Mouse (Mus musculus) kidney, postnatal 0 days (tissue): ENCODE results near the gene Dis3l2. TPM values are rescaled to one million over a fixed set of nuclear protein-coding genes. Genes with fewer than 3 reads are reported as not detected.
A peak's percentile ranks its signal among the peaks of the same experiment; 100 is the strongest.

ENCODE experiments used
- ATAC-seq: fragments of 200-750 bp; cut with Nextera tagmentation; replicated peaks from 2 replicates; pipeline ENCODE4 v1.8.0; 2017; ENCODE audit warnings: low read depth, moderate number of reproducible peaks, moderate TSS enrichment, moderate library complexity; ENCODE audit not compliant: low FRiP score
- DNase-seq: peaks from one replicate; pipeline ENCODE4 v3.0.0-alpha.2; 2016; ENCODE audit warnings: low spot score
- H3K27ac ChIP-seq: fragments of 300-500 bp; sonication (generic); 2 replicates; pipeline ENCODE4 v1.5.1; 2014; ENCODE audit warnings: mild to moderate bottlenecking
- H3K27me3 ChIP-seq: fragments of 300-500 bp; sonication (generic); 2 replicates; pipeline ENCODE4 v1.6.1; 2014; ENCODE audit warnings: low read length, mixed read lengths; ENCODE audit not compliant: insufficient read depth
- H3K36me3 ChIP-seq: fragments of 300-500 bp; sonication (generic); 2 replicates; pipeline ENCODE4 v1.6.1; 2014; ENCODE audit warnings: low read length, mixed read lengths; ENCODE audit not compliant: insufficient read depth
- H3K4me1 ChIP-seq: fragments of 300-500 bp; sonication (generic); replicated peaks from 2 replicates; pipeline ENCODE4 v1.6.1; 2014; ENCODE audit warnings: antibody characterized with exemption, low read length, mixed read lengths; ENCODE audit not compliant: insufficient read depth
- H3K4me2 ChIP-seq: fragments of 300-500 bp; sonication (generic); 2 replicates; pipeline ENCODE4 v1.6.1; 2014; ENCODE audit warnings: mild to moderate bottlenecking, low read length, moderate library complexity, mixed read lengths
- H3K4me3 ChIP-seq: fragments of 300-500 bp; sonication (generic); replicated peaks from 2 replicates; pipeline ENCODE4 v1.5.1; 2014; ENCODE audit warnings: low read depth, low read length
- H3K9ac ChIP-seq: fragments of 300-500 bp; sonication (generic); 2 replicates; pipeline ENCODE4 v1.6.1; 2014; ENCODE audit warnings: low read depth, low read length
- H3K9me3 ChIP-seq: fragments of 300-500 bp; sonication (generic); replicated peaks from 2 replicates; pipeline ENCODE4 v1.6.1; 2016; ENCODE audit warnings: low read length, inconsistent platforms, mixed read lengths
- CTCF ChIP-seq: IDR thresholded peaks from 2 replicates; pipeline ENCODE4 v1.5.1; 2016; ENCODE audit warnings: antibody characterized with exemption, low read depth, mild to moderate bottlenecking, moderate library complexity
- WGBS: fragments of 180-500 bp; shearing (Covaris S2); extraction: QIAGEN DNeasy Blood & Tissue Kit; methylation state at CpG from one replicate; pipeline ENCODE4 v1.1.7; 2014; 5-methylcytosine and 5-hydroxymethylcytosine counted together
- polyA plus RNA-seq: library from polyadenylated mRNA; unstranded; fragments of >200 nt; fragmentation: Nextera tagmentation; extraction: Ambion mirVana; gene quantifications from 2 replicates; pipeline ENCODE4 v1.2.1, GENCODE M21; 2015

Gene Dis3l2
- polyA plus RNA-seq, 1 experiment from 2014 or later, result 20.9 TPM

DNA sequence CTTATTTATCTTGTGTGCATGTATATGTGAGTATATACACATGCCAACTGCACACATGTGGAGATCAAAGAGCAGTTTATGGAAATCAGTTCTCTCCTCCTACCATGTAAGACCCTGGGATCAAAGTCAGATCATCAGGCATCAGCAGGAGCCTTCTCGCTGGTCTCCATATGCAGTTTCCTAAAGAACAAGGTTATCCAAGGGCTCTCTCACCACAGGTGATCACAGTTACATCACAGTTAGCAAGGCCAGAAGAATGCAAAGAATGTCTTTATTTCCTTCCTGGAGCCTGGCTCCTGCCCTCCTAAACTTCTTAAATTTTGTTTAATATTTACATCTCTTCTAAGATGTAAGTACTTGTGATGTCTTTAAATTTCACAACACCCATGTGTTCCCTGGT, 304.6 kb downstream of the Dis3l2 start:
- no peak for ATAC-seq
- Histone ChIP-seq H3K27ac (no peak overlapping the region), H3K27me3 (no peaks in the 10 kb centered on the region), H3K9me3 (no peaks in the 10 kb centered on the region), H3K4me1 (no peaks in the 10 kb centered on the region), H3K9ac (no peak overlapping the region), H3K36me3 (no peaks in the 10 kb centered on the region), H3K4me3 (no peak overlapping the region), H3K4me2 (no peak overlapping the region)
- 37% methylated on average over 1 of the region's 1 CpGs for WGBS
- no peak for TF ChIP-seq CTCF
- no peak for DNase-seq

DNA sequence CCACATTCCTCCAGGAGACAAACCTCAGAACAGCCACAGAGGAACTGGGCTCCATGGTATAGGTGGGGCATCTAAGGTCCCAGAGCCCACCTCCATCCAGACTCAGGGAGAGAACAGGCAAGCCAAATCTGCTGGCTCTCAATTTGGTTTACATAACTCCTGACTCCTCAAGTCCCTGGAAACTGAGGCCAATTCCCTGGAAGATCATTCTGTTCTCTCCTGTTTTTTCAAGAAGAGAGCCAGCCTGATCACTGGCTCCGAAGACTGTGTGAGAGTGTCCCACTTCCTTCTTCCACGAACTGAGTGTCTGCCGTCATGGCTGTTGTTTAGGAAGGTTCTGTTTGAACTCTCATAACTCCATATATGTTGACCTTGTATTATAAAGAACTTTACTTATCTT, 305.5 kb downstream of the Dis3l2 start:
- 84% methylated on average over 3 of the region's 3 CpGs for WGBS
- H3K4me1 ChIP-seq, result no peaks in the 10 kb centered on the region
- H3K9me3 ChIP-seq, result no peaks in the 10 kb centered on the region
- H3K4me3 ChIP-seq, result no peak overlapping the region
- H3K36me3 ChIP-seq, result no peaks in the 10 kb centered on the region
- no peak for DNase-seq
- no peak overlapping the region for H3K4me2 ChIP-seq
- no peaks in the 10 kb centered on the region for H3K27me3 ChIP-seq
- H3K27ac ChIP-seq, result no peak overlapping the region
- H3K9ac ChIP-seq, result no peak overlapping the region
- TF ChIP-seq CTCF, result no peak
- ATAC-seq, result no peak

DNA sequence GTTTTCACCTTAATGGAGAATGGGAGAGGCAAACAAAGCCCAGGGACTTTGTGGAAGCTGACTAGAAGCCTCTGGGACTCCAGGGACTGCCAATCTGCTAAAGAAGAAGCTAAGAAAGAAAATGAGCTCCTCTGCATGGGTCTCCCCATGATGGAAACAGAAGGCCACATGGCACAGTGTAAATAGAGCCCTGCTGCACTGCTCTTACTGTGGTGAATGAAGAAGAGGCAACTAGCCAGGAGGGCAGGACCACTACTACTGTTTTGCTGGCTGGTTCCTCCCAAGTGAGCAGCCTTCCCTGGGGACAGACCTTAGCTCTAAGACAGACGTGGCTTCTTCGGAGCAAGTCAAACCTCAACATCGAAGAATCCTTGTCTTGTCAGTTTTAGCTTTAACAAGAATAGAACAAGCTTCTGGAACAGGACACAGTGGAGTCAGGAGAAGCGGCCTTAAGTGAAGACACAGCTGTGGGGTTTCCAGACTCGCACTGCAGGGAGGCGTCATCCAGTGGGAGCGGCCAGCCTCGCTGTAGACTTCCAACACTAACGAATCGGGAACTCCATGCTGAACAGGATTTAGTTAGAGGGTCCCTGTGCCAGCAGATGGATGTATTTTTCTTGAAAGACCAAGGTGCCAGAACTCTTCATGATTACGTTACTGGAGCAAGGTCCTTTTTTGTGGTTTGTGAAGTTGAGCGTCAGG, 307.2 kb downstream of the Dis3l2 start:
- DNase-seq, result no peak
- H3K27me3 ChIP-seq, result no peaks in the 10 kb centered on the region
- no peaks in the 10 kb centered on the region for H3K36me3 ChIP-seq
- no peak for ATAC-seq
- H3K27ac ChIP-seq, result no peak overlapping the region
- no peak overlapping the region for H3K4me2 ChIP-seq
- H3K4me1 ChIP-seq, result no peaks in the 10 kb centered on the region
- no peak overlapping the region for H3K4me3 ChIP-seq
- H3K9me3 ChIP-seq, result no peaks in the 10 kb centered on the region
- no peak overlapping the region for H3K9ac ChIP-seq
- TF ChIP-seq CTCF, result no peak
- WGBS, result 77% methylated on average over 12 of the region's 12 CpGs

DNA sequence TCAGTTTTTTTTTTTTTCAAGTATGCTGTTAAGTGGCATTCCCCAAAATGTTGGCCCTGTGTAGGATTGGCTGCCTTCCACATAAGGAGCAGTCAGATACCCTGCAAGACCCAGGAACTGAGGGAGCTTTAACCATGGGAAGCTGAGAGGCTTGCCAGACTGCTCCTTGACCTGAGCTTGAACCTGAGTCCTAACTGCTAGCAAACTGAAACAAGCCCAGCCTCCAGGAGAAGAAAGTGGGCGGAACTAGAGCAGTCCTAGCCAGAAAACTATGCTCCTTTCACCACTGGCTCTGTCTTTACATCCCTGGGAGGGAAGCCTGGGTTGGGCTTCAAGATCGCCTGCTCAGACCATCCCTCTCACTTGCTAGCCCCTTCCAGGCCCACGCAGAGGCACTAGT, 308.1 kb downstream of the Dis3l2 start:
- 49% methylated on average over 3 of the region's 3 CpGs for WGBS
- H3K27ac ChIP-seq, result no peak overlapping the region
- no peak overlapping the region for H3K9ac ChIP-seq
- no peaks in the 10 kb centered on the region for H3K9me3 ChIP-seq
- ATAC-seq (no peak; the same call in 1 of the 2 replicates), DNase-seq (peak; percentile 54)
- H3K4me2 ChIP-seq, result no peak overlapping the region
- TF ChIP-seq CTCF, result no peak
- no peaks in the 10 kb centered on the region for H3K4me1 ChIP-seq
- no peak overlapping the region for H3K4me3 ChIP-seq
- no peaks in the 10 kb centered on the region for H3K27me3 ChIP-seq
- no peaks in the 10 kb centered on the region for H3K36me3 ChIP-seq

DNA sequence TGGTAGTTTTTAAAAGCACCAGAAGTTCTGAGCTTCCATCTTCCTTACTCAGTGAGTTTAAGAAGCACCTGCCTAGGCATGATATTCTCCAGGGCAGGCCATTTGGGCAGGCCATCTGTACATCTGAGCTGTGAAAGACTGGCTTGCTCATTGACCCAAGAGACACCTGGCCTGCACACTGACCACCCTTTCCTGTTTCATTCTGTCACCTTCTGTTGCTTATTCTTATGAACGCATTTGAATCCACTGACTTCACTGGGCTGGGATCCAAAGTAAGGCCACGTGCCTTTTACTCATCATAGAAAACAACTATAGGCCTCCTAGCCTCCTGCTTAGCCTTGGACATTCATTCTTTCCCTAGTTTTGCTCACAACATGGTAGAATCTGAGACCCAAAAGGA, 309.0 kb downstream of the Dis3l2 start:
- H3K36me3 ChIP-seq, result no peaks in the 10 kb centered on the region
- no peak overlapping the region for H3K27ac ChIP-seq
- DNase-seq (no peak), ATAC-seq (no peak)
- no peaks in the 10 kb centered on the region for H3K4me1 ChIP-seq
- no peaks in the 10 kb centered on the region for H3K27me3 ChIP-seq
- 92% methylated on average over 2 of the region's 2 CpGs for WGBS
- no peak for TF ChIP-seq CTCF
- no peak overlapping the region for H3K9ac ChIP-seq
- no peak overlapping the region for H3K4me3 ChIP-seq
- H3K4me2 ChIP-seq, result no peak overlapping the region
- no peaks in the 10 kb centered on the region for H3K9me3 ChIP-seq

DNA sequence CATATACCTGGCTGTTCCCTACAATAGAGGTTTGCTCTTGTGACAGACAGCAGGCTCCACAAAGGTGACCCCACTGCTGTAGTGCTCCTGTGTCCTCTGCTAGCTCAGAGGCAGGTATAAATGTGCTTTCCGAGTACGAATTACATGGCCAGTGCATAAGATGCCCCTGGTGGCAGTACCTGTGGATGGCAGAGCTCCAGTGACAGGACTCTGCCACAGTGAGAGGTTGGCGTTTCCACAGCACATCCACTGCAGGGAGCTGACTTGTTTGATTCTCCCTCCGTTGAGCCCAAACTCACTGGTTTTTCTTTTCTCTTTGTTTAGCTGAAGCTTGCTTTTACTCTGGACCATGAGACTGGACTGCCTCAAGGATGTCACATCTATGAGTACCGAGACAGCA, 317.1 kb downstream of the Dis3l2 start:
- no peak overlapping the region for H3K9ac ChIP-seq
- H3K36me3 ChIP-seq, result no peaks in the 10 kb centered on the region
- no peaks in the 10 kb centered on the region for H3K4me1 ChIP-seq
- no peaks in the 10 kb centered on the region for H3K9me3 ChIP-seq
- TF ChIP-seq CTCF, result peak; percentile 22; the same call in 1 of the 2 replicates
- ATAC-seq, result no peak
- WGBS, result 85% methylated on average over 5 of the region's 5 CpGs
- H3K27me3 ChIP-seq, result no peaks in the 10 kb centered on the region
- no peak overlapping the region for H3K4me2 ChIP-seq
- H3K27ac ChIP-seq, result no peak overlapping the region
- no peak overlapping the region for H3K4me3 ChIP-seq
- DNase-seq, result no peak

DNA sequence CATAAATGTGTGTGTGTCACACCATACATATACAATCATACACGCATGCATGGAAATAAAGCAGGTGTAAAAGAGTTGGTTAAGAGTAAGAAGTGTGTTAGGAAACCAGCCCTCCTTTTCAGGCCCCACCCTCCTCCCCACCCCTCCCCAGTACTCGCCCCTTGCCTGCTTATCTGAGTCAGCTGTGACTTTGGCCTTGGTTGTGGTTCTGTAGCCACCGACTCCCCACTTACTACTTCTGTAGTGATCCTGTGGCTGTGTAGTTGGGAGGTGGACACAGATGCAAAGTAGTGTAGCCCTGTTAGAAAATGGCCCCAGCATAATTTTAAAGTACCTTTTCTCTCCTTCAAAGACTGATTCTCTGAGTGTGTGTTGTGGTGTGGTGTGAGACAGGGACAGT, 318.0 kb downstream of the Dis3l2 start:
- WGBS, result 93% methylated on average over 3 of the region's 3 CpGs
- Histone ChIP-seq H3K4me3 (no peak overlapping the region), H3K36me3 (no peaks in the 10 kb centered on the region), H3K4me2 (no peak overlapping the region), H3K27ac (no peak overlapping the region), H3K9ac (no peak overlapping the region), H3K4me1 (no peaks in the 10 kb centered on the region), H3K9me3 (no peaks in the 10 kb centered on the region), H3K27me3 (no peaks in the 10 kb centered on the region)
- DNase-seq (no peak), ATAC-seq (no peak)
- TF ChIP-seq CTCF, result no peak
